Comparison of ENCODE assay signal across 18 mouse cellular contexts in genomic region chr6:114457299-114457698, GRCm38 (mm10). TPM values are rescaled to one million over a fixed set of nuclear protein-coding genes. Genes with fewer than 3 reads are reported as not detected.
DNase-seq lines count a peak whose midpoint lies in the region; ATAC-seq lines count a peak whose summit lies in the region.
"Had no signal": no experiment of that assay in that cellular context is flagged by ENCODE, and none has a peak within 500 bp of the region (broad histone marks: within the 10 kb centered on the region; RNA-seq: fewer than 3 reads in every experiment).

No protein-coding gene starts in this region.

- no peaks in the 10 kb centered on the region for H3K27me3 ChIP-seq in neural tube, embryonic 11.5 days (ENCODE audit: control insufficient read depth, insufficient read depth, low read length)
- H3K27me3 ChIP-seq in embryonic facial prominence, embryonic 10.5 days (replicated peaks; ENCODE audit: low read depth, poor library complexity, severe bottlenecking): no peaks in the 10 kb centered on the region
- H3K27me3 ChIP-seq in kidney, embryonic 16.5 days (ENCODE audit: insufficient read depth, low read length): no peaks in the 10 kb centered on the region; the same call in 1 of the 2 replicates
- H3K27me3 ChIP-seq: hindbrain, embryonic 15.5 days; limb, embryonic 15.5 days; lung, embryonic 15.5 days had no signal

- no peak overlapping the region for H3K27ac ChIP-seq in neural tube, embryonic 11.5 days (ENCODE audit: low read depth, low read length)
- H3K27ac ChIP-seq in embryonic facial prominence, embryonic 10.5 days (replicated peaks): peak overlapping the region; percentile 74; the same call in 1 of the 2 replicates
- no peak overlapping the region for H3K27ac ChIP-seq in kidney, embryonic 16.5 days (ENCODE audit: low read length)
- H3K27ac ChIP-seq: heart, embryonic 13.5 days; hindbrain, embryonic 15.5 days; kidney, postnatal 0 days; limb, embryonic 15.5 days; lung, embryonic 15.5 days had no signal

- H3K9ac ChIP-seq in neural tube, embryonic 11.5 days (ENCODE audit: low read length): no peak overlapping the region
- no peak overlapping the region for H3K9ac ChIP-seq in kidney, embryonic 16.5 days (replicated peaks; ENCODE audit: low read length)
- H3K9ac ChIP-seq: heart, embryonic 13.5 days; hindbrain, embryonic 15.5 days; limb, embryonic 15.5 days; lung, embryonic 15.5 days had no signal

- no peak overlapping the region for H3K4me3 ChIP-seq in neural tube, embryonic 11.5 days (ENCODE audit: low read depth, low read length)
- H3K4me3 ChIP-seq in embryonic facial prominence, embryonic 10.5 days: no peak overlapping the region
- H3K4me3 ChIP-seq in kidney, embryonic 16.5 days (ENCODE audit: low read length): no peak overlapping the region
- H3K4me3 ChIP-seq: heart, embryonic 13.5 days; hindbrain, embryonic 15.5 days; limb, embryonic 15.5 days; lung, embryonic 15.5 days had no signal

- 85% methylated on average over 3 of the region's 3 CpGs for WGBS in neural tube, embryonic 11.5 days
- WGBS in embryonic facial prominence, embryonic 10.5 days: 92% methylated on average over 3 of the region's 3 CpGs
- WGBS in kidney, embryonic 16.5 days: 91% methylated on average over 3 of the region's 3 CpGs

- peak; percentile 93 for DNase-seq in heart, adult 11 months
- DNase-seq in heart, postnatal 25 days (ENCODE audit: low spot score): no peak
- DNase-seq in neural tube, embryonic 11.5 days (ENCODE audit: low spot score): peak; percentile 4
- no peak for DNase-seq in neural tube, embryonic 10.5 days (ENCODE audit: extremely low spot score, low spot score)
- DNase-seq in embryonic facial prominence, embryonic 10.5 days (ENCODE audit: low spot score): no peak
- DNase-seq in cerebellum, adult 11 months: no peak
- DNase-seq: cerebellum, adult 2 months; cerebellum, postnatal 36 days; layer of hippocampus, postnatal 36 days; right cerebral cortex, postnatal 14 days; thymus, postnatal 4 days had no signal

- no peaks in the 10 kb centered on the region for H3K36me3 ChIP-seq in neural tube, embryonic 11.5 days (ENCODE audit: control insufficient read depth, insufficient read depth, low read length)
- no peaks in the 10 kb centered on the region for H3K36me3 ChIP-seq in embryonic facial prominence, embryonic 10.5 days (replicated peaks)
- no peaks in the 10 kb centered on the region for H3K36me3 ChIP-seq in kidney, embryonic 16.5 days (ENCODE audit: insufficient read depth, low read length)
- H3K36me3 ChIP-seq: heart, embryonic 13.5 days; hindbrain, embryonic 15.5 days; limb, embryonic 15.5 days; lung, embryonic 15.5 days had no signal

- intact Hi-C loops in heart, postnatal 25 days (cut with DNase I): no loop called here

- H3K9me3 ChIP-seq in neural tube, embryonic 11.5 days (ENCODE audit: control insufficient read depth, low read length): no peaks in the 10 kb centered on the region
- H3K9me3 ChIP-seq in embryonic facial prominence, embryonic 10.5 days: 0 out of 2 replicates have a peak, but pooled peaks cover 6% of the 10 kb centered on the region
- no peaks in the 10 kb centered on the region for H3K9me3 ChIP-seq in kidney, embryonic 16.5 days (ENCODE audit: low read length)
- H3K9me3 ChIP-seq: hindbrain, embryonic 15.5 days; limb, embryonic 15.5 days; lung, embryonic 15.5 days had no signal

- no peak for ATAC-seq in neural tube, embryonic 11.5 days (ENCODE audit: insufficient read depth, low FRiP score, low TSS enrichment)
- no peak for ATAC-seq in kidney, embryonic 16.5 days (ENCODE audit: low FRiP score, low TSS enrichment)

- H3K4me1 ChIP-seq in neural tube, embryonic 11.5 days (ENCODE audit: control insufficient read depth, insufficient read depth, low read length): no peaks in the 10 kb centered on the region
- H3K4me1 ChIP-seq in embryonic facial prominence, embryonic 10.5 days: peaks cover 52% of the 10 kb centered on the region
- peaks cover 12% of the 10 kb centered on the region for H3K4me1 ChIP-seq in kidney, embryonic 16.5 days (ENCODE audit: insufficient read depth, low read length)
- H3K4me1 ChIP-seq: hindbrain, embryonic 15.5 days; lung, embryonic 15.5 days had no signal

- no peak overlapping the region for H3K4me2 ChIP-seq in neural tube, embryonic 11.5 days (ENCODE audit: low read depth)
- no peak overlapping the region for H3K4me2 ChIP-seq in kidney, embryonic 16.5 days (replicated peaks; ENCODE audit: low read depth, low read length)
- H3K4me2 ChIP-seq: heart, embryonic 13.5 days; hindbrain, embryonic 15.5 days; limb, embryonic 15.5 days; lung, embryonic 15.5 days had no signal

RNA-seq across cellular contexts. Expression of gene Hrh1, which starts 59.6 kb away (rescaled TPM):
- total RNA-seq in heart, postnatal 25 days (2021): under 1 TPM; 0.29 to 0.42 TPM
- 0.16 and 0.32 TPM in 2 replicates for polyA plus RNA-seq in neural tube, embryonic 11.5 days (2014; fragmentation: Nextera tagmentation; extraction: Ambion mirVana)
- 0.15 and 0.30 TPM in 2 replicates for polyA plus RNA-seq in embryonic facial prominence, embryonic 10.5 days (2016; fragmentation: Nextera tagmentation; extraction: Ambion mirVana)
- polyA plus RNA-seq in kidney, embryonic 16.5 days (2015; fragmentation: Nextera tagmentation; extraction: Ambion mirVana): 0.13 and 0.21 TPM in 2 replicates
- polyA plus RNA-seq: heart, embryonic 13.5 days; stomach, embryonic 14.5 days had no signal

Comparison
In these comparisons a context has a peak if more than half of its experiments do, and no peak if none do; other contexts are left out.
1. DNase-seq: peak in heart, adult 11 months (single experiment) and neural tube, embryonic 11.5 days (single experiment); none in heart, postnatal 25 days (single experiment), neural tube, embryonic 10.5 days (single experiment), embryonic facial prominence, embryonic 10.5 days (single experiment) and cerebellum, adult 11 months (single experiment).